Mouse (Mus musculus): Measurements from ENCODE around the gene Hscb. TPM values are rescaled to one million over a fixed set of nuclear protein-coding genes. Genes with fewer than 3 reads are reported as not detected.
A peak's percentile ranks its signal among the peaks of the same experiment; 100 is the strongest.

The Hscb gene
- polyA plus RNA-seq, 1 experiment from 2014 or later: 25.0 TPM

DNA sequence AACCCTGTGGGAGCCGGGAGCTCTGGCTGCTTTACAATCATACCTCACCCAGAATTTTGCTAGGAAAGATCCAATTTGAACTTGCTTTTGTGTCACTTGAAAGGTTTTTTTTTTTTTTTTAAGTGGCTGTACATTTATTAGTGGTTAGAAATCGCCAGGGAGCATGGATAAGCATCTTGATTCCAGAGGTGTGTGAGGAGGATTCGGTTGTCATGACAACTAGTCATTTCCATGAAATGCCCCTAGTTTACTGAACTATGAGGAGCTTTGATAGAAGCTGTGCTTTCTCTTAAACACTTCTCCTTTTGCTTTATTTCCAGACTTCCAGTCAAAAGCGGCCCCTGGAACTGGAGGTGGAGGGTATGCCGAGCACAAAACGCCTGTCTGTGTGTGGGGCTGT, 33.6 kb upstream of the Hscb start:
- ATAC-seq (ENCODE audit: low FRiP score): no peak
- Histone ChIP-seq H3K9me3 (ENCODE audit: control insufficient read depth, low read length) (no peaks in the 10 kb centered on the region), H3K4me1 (ENCODE audit: control insufficient read depth, insufficient read depth, low read length) (peaks cover 5% of the 10 kb centered on the region; the same call in 1 of the 2 replicates), H3K9ac (ENCODE audit: low read length) (no peak overlapping the region), H3K4me2 (no peak overlapping the region), H3K36me3 (ENCODE audit: control insufficient read depth, insufficient read depth, low read length) (no peaks in the 10 kb centered on the region), H3K27ac (ENCODE audit: low read depth, low read length) (no peak overlapping the region), H3K27me3 (ENCODE audit: control insufficient read depth, insufficient read depth, low read length) (no peaks in the 10 kb centered on the region), H3K4me3 (ENCODE audit: low read depth, low read length) (no peak overlapping the region)
- 67% methylated on average over 6 of the region's 6 CpGs for WGBS
- DNase-seq (ENCODE audit: low spot score, missing footprints): no peak

DNA sequence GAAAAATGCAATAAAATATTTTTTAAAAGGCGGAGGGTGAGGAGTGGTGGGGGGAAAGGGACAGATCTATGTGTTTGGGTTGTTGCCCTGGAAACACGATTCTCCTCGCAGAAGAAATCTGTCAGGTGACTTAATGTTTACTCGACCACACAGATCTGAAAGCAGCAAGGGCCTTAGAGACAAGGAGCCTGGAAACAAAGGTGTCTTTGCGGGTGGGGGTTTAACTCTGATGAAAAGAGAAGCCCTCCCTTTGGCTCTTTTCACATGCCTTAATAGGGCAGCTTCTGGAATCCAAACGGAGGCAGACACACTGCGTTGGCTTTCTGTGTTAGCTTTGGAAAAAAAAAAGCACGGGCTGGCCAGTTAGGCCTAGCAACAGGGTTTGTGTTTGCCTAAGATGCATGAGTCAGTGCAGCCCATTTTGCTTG, 29.7 kb upstream of the Hscb start:
- WGBS: 39% methylated on average over 8 of the region's 8 CpGs
- Histone ChIP-seq H3K36me3 (ENCODE audit: control insufficient read depth, insufficient read depth, low read length) (no peaks in the 10 kb centered on the region), H3K4me2 (no peak overlapping the region), H3K4me1 (ENCODE audit: control insufficient read depth, insufficient read depth, low read length) (peaks cover 5% of the 10 kb centered on the region; the same call in 1 of the 2 replicates), H3K27ac (ENCODE audit: low read depth, low read length) (no peak overlapping the region; the same call in 1 of the 2 replicates), H3K4me3 (ENCODE audit: low read depth, low read length) (no peak overlapping the region), H3K9ac (ENCODE audit: low read length) (no peak overlapping the region), H3K27me3 (ENCODE audit: control insufficient read depth, insufficient read depth, low read length) (no peaks in the 10 kb centered on the region), H3K9me3 (ENCODE audit: control insufficient read depth, low read length) (no peaks in the 10 kb centered on the region)
- DNase-seq (ENCODE audit: low spot score, missing footprints): no peak
- 0 out of 2 replicates have a peak, but pooled peaks have one; percentile 57 for ATAC-seq (ENCODE audit: low FRiP score)

DNA sequence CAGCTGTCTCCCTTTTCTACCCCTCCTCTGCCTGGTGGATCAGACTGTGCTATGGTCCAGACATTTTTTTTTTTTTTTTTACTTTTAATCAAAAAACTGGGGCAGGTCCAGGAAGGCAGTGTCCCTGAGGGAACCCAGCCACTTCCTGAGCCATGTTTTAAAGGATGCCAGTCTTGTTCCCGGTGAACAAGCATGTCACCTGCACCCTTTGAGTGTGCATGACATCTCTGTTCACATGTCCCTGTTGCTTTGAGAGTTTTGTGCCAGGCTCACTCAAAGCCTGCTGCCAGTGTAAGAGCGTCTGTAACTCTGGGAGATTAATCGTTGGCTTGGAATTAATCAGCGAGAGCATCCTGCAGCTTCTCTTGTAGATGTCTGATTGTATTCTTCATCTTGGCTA, 28.9 kb upstream of the Hscb start:
- no peaks in the 10 kb centered on the region for H3K27me3 ChIP-seq (ENCODE audit: control insufficient read depth, insufficient read depth, low read length)
- no peak for ATAC-seq (ENCODE audit: low FRiP score)
- 53% methylated on average over 4 of the region's 4 CpGs for WGBS
- no peak for DNase-seq (ENCODE audit: low spot score, missing footprints)
- H3K27ac ChIP-seq (ENCODE audit: low read depth, low read length): no peak overlapping the region; the same call in 1 of the 2 replicates
- H3K4me3 ChIP-seq (ENCODE audit: low read depth, low read length): no peak overlapping the region
- no peak overlapping the region for H3K9ac ChIP-seq (ENCODE audit: low read length)
- no peaks in the 10 kb centered on the region for H3K9me3 ChIP-seq (ENCODE audit: control insufficient read depth, low read length)
- H3K4me1 ChIP-seq (ENCODE audit: control insufficient read depth, insufficient read depth, low read length): peaks cover 5% of the 10 kb centered on the region; the same call in 1 of the 2 replicates
- no peaks in the 10 kb centered on the region for H3K36me3 ChIP-seq (ENCODE audit: control insufficient read depth, insufficient read depth, low read length)
- H3K4me2 ChIP-seq: no peak overlapping the region

DNA sequence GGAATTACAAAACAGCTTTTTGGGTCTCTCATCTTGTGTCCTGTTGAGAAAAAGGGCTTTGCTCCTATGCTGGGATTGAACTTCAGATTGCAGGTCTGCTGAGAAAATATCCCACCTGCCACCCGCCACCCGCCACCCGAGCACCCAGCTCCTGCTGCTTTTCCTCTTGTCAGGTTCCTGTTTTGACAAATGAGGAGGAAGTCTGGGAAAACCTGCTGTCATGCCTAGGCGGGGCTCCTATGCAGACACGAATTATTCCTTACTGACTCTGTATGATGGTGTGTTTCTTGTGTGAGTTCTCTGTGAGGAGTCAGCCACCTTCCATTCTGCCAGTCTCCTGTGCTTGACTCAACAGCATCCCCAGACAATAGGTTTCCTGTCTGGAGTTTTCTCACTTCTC, 20.9 kb upstream of the Hscb start:
- WGBS: 92% methylated on average over 5 of the region's 5 CpGs

DNA sequence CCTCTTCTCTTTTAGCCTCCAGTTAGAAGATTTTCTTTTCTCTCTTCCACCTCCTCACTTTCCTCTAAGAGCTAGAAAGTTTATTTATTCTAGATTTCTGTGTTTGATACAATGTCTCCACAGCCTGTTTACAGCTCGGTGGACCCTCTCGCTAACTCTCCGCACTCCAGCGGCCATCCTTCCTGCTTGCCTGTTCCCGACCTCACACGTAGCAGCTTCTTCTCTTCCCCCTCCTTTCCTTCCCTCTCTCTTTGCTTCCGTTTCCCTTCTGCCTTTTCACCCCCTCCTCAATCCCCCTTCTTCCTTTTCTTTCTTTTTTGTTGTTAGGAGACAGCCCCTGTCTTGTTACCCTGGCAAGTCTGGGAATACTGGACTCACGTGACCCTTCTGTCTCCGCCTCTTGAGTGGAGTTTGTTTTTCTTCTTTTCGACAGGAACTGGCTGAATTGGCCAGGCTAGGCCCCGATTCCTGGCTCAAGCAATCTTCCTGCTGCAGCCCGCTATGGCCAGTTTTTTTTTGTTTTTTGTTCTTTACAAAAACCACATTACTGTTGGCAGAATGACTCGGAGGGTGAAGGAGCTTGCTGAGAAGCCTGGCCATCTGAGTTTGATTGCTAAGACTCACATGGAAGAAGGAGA, 19.6 kb upstream of the Hscb start:
- 58% methylated on average over 13 of the region's 13 CpGs for WGBS

More for the DNA sequence above, 20.9 kb upstream of the Hscb start:
- Histone ChIP-seq H3K27ac (ENCODE audit: low read depth, low read length) (no peak overlapping the region), H3K4me2 (no peak overlapping the region), H3K36me3 (ENCODE audit: control insufficient read depth, insufficient read depth, low read length) (peaks cover 4% of the 10 kb centered on the region; the same call in 1 of the 2 replicates), H3K9me3 (ENCODE audit: control insufficient read depth, low read length) (no peaks in the 10 kb centered on the region), H3K9ac (ENCODE audit: low read length) (no peak overlapping the region), H3K4me1 (ENCODE audit: control insufficient read depth, insufficient read depth, low read length) (no peaks in the 10 kb centered on the region), H3K4me3 (ENCODE audit: low read depth, low read length) (no peak overlapping the region), H3K27me3 (ENCODE audit: control insufficient read depth, insufficient read depth, low read length) (no peaks in the 10 kb centered on the region)
- DNase-seq (ENCODE audit: low spot score, missing footprints) (no peak), ATAC-seq (ENCODE audit: low FRiP score) (no peak)

DNA sequence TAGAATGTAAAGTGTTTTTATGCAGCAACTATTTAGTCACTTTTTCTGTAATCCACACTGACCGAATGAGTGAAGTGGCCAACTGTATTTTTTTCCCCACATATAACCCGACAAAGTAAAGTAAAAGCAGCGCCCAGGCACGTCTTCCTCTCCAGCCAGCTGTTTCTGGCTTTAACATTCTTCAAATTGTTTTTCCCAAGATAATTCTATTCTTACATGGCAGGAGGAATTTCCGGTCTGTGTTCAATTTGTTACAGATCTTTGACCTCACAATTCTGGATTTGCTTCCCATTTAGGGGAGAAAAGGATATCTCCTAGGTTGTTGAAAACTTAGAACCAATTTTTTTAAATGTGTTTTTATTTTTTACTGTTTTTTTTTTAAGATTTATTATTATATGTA, 17.5 kb upstream of the Hscb start:
- no peak for ATAC-seq (ENCODE audit: low FRiP score)
- Histone ChIP-seq H3K4me3 (ENCODE audit: low read depth, low read length) (no peak overlapping the region), H3K4me2 (no peak overlapping the region), H3K27me3 (ENCODE audit: control insufficient read depth, insufficient read depth, low read length) (no peaks in the 10 kb centered on the region), H3K27ac (ENCODE audit: low read depth, low read length) (no peak overlapping the region), H3K36me3 (ENCODE audit: control insufficient read depth, insufficient read depth, low read length) (peaks cover 3% of the 10 kb centered on the region), H3K4me1 (ENCODE audit: control insufficient read depth, insufficient read depth, low read length) (no peaks in the 10 kb centered on the region), H3K9ac (ENCODE audit: low read length) (no peak overlapping the region), H3K9me3 (ENCODE audit: control insufficient read depth, low read length) (no peaks in the 10 kb centered on the region)
- 84% methylated on average over 5 of the region's 5 CpGs for WGBS
- no peak for DNase-seq (ENCODE audit: low spot score, missing footprints)

More for the DNA sequence above, 19.6 kb upstream of the Hscb start:
- no peak overlapping the region for H3K9ac ChIP-seq (ENCODE audit: low read length)
- no peaks in the 10 kb centered on the region for H3K27me3 ChIP-seq (ENCODE audit: control insufficient read depth, insufficient read depth, low read length)
- no peaks in the 10 kb centered on the region for H3K4me1 ChIP-seq (ENCODE audit: control insufficient read depth, insufficient read depth, low read length)
- no peak overlapping the region for H3K4me2 ChIP-seq
- DNase-seq (ENCODE audit: low spot score, missing footprints) (no peak), ATAC-seq (ENCODE audit: low FRiP score) (no peak)
- no peaks in the 10 kb centered on the region for H3K9me3 ChIP-seq (ENCODE audit: control insufficient read depth, low read length)
- H3K27ac ChIP-seq (ENCODE audit: low read depth, low read length): no peak overlapping the region; the same call in 1 of the 2 replicates
- peaks cover 4% of the 10 kb centered on the region; the same call in 1 of the 2 replicates for H3K36me3 ChIP-seq (ENCODE audit: control insufficient read depth, insufficient read depth, low read length)
- H3K4me3 ChIP-seq (ENCODE audit: low read depth, low read length): no peak overlapping the region

DNA sequence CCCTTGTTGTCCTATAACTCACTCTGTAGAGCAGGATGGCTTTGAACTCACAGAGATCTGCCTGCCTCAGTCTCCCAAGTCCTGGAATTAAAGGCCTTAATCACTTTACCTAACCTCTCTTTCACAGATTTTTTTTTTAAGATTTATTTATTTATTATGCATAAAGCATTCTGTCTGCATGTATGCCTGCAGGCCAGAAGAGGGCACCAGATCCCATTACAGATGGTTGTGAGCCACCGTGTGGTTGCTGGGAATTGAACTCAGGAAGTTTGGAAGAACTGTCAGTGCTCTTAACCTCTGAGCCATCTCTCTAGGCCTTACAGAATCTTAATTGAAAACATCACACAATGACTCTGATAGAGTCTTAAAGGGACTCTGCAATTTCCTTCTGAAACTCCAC, 13.4 kb upstream of the Hscb start:
- no peak for ATAC-seq (ENCODE audit: low FRiP score)
- peak; percentile 57 for DNase-seq (ENCODE audit: low spot score, missing footprints)
- H3K9me3 ChIP-seq (ENCODE audit: control insufficient read depth, low read length): no peaks in the 10 kb centered on the region
- no peaks in the 10 kb centered on the region for H3K4me1 ChIP-seq (ENCODE audit: control insufficient read depth, insufficient read depth, low read length)
- H3K27me3 ChIP-seq (ENCODE audit: control insufficient read depth, insufficient read depth, low read length): no peaks in the 10 kb centered on the region
- H3K27ac ChIP-seq (ENCODE audit: low read depth, low read length): no peak overlapping the region
- no peak overlapping the region for H3K4me2 ChIP-seq
- no peak overlapping the region for H3K4me3 ChIP-seq (ENCODE audit: low read depth, low read length)
- WGBS: 86% methylated on average over 1 of the region's 1 CpGs
- peaks cover 3% of the 10 kb centered on the region for H3K36me3 ChIP-seq (ENCODE audit: control insufficient read depth, insufficient read depth, low read length)
- H3K9ac ChIP-seq (ENCODE audit: low read length): no peak overlapping the region

DNA sequence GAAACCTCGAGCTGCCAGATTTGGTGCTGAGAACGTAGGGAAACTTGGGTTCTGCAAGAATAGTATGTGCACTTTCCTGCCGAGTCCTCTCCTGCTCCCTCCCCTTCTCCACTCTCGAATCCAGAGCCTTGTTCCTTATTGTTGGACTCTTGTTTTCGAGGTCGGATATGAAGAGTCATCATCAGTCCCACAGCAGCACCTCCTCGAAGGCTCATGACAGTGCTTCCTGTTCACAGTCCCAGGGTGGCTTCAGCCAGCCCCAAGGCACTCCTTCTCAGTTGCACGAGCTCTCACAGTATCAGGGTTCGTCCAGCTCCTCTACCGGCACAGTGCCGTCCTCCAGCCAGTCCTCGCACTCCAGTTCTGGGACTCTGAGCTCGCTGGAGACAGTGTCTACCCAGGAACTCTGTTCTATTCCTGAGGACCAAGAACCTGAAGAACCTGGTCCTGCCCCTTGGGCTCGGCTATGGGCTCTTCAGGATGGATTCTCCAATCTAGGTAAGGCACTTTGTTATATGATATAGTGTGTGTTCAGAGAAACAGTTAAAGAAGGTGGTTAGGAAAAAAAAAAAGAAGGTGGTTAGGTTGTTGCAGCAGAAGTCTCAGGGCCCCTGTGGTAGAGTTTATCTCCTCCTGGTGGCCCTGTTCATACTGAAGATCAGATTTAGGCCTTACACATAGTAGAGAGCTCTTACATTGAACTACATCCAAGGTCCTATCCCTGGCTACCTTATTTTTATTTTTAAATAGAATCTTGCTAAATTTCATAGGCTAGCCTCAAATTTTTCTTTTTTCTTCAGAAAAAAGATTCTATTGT, 1.7 kb upstream of the Hscb start:
- Histone ChIP-seq H3K4me1 (ENCODE audit: control insufficient read depth, insufficient read depth, low read length) (no peaks in the 10 kb centered on the region), H3K27ac (ENCODE audit: low read depth, low read length) (no peak overlapping the region), H3K36me3 (ENCODE audit: control insufficient read depth, insufficient read depth, low read length) (no peaks in the 10 kb centered on the region; the same call in 1 of the 2 replicates), H3K9ac (ENCODE audit: low read length) (no peak overlapping the region), H3K27me3 (ENCODE audit: control insufficient read depth, insufficient read depth, low read length) (no peaks in the 10 kb centered on the region), H3K4me3 (ENCODE audit: low read depth, low read length) (no peak overlapping the region), H3K9me3 (ENCODE audit: control insufficient read depth, low read length) (no peaks in the 10 kb centered on the region), H3K4me2 (no peak overlapping the region; the same call in 1 of the 2 replicates)
- DNase-seq (ENCODE audit: low spot score, missing footprints) (no peak), ATAC-seq (ENCODE audit: low FRiP score) (no peak)
- 92% methylated on average over 14 of the region's 14 CpGs for WGBS

DNA sequence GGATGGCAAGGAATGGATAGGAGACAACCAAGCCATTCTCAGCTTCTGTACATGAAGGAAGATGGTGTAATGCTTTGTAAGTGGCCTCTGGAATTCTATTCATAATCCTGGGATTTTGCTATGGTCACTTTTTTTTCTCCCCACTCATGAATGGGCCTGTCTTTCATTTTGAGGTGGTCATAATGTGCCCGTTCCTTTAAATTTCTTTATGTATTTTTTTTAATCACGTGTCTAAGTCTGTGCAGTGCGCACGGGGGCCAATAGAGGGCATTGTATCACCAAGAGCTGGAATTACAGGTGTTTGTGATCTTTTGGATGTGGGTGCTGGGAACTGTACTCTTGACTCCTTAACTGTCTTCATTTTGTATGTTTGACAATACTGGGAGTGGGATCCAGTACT, 888 bp upstream of the Hscb start:
- Histone ChIP-seq H3K4me2 (peak overlapping the region; percentile 72), H3K4me1 (ENCODE audit: control insufficient read depth, insufficient read depth, low read length) (no peaks in the 10 kb centered on the region), H3K27me3 (ENCODE audit: control insufficient read depth, insufficient read depth, low read length) (no peaks in the 10 kb centered on the region), H3K9ac (ENCODE audit: low read length) (peak overlapping the region; percentile 73), H3K9me3 (ENCODE audit: control insufficient read depth, low read length) (no peaks in the 10 kb centered on the region), H3K4me3 (ENCODE audit: low read depth, low read length) (peak overlapping the region; percentile 45), H3K27ac (ENCODE audit: low read depth, low read length) (peak overlapping the region; percentile 61; the same call in 1 of the 2 replicates), H3K36me3 (ENCODE audit: control insufficient read depth, insufficient read depth, low read length) (no peaks in the 10 kb centered on the region; the same call in 1 of the 2 replicates)
- ATAC-seq (ENCODE audit: low FRiP score) (no peak), DNase-seq (ENCODE audit: low spot score, missing footprints) (peak; percentile 91)
- 5% methylated on average over 4 of the region's 4 CpGs for WGBS
